Mouse (Mus musculus): ENCODE results near the gene Alkbh6.
A peak's percentile ranks its signal among the peaks of the same experiment; 100 is the strongest.

The Alkbh6 gene

DNA sequence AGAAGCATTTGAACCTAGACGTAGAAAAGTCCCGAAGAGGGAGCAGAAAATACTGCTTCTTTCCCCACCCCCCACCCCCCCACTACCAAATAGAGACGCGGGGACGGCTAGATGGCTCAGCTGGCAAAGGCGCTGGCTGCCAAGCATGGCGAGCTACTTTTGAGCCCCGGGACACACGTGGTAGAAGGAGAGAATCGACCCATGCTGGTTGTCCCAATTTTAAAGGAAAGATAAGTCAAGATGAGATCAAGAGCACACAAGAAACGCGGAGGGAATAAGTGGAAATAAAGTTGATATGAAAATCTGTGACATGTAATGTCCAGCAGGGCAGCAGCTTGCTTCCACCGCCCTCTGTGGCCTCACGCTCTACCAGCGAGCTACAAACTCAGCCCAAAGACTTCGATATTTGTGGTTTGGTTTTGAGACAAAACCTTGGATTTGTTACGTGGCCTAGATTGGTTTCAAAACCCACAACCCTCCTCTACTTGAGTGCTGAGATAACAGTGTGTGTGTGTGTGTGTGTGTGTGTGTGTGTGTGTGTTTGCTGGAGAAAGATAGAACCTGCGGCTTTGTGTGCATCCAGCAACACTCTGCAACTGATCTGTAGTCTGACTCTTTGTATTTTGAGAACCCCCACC, 24.2 kb downstream of the Alkbh6 start:
- DNase-seq, result no peak

DNA sequence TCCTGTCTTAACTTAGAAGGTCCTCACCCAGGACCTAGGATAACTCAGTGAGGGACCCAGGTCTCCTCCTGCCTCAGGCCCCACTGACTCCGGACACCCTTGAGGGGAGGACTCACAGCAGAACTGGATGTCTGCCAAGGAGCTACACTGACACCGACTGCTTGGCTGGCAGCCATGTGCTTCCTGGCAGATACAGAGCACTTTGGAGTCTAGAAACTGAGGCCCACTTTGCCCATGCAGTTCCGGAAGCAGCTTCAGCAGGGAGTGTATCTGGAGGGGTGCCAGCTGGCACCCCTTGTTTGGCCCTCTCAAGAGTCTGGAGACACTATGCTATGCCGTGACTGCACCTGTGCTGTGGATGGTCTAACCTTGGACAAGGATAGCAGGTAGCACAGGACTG, 24.9 kb downstream of the Alkbh6 start:
- DNase-seq, result peak; percentile 84

- no peak for DNase-seq
Measured at GRCm38 (mm10) chr7:30334563-30334962, 26.0 kb downstream of the Alkbh6 start.

- no peak for DNase-seq
Measured at GRCm38 (mm10) chr7:30335688-30336087, 27.2 kb downstream of the Alkbh6 start.

- DNase-seq, result peak; percentile 90
Measured at GRCm38 (mm10) chr7:30336384-30336783, 27.9 kb downstream of the Alkbh6 start.

DNA sequence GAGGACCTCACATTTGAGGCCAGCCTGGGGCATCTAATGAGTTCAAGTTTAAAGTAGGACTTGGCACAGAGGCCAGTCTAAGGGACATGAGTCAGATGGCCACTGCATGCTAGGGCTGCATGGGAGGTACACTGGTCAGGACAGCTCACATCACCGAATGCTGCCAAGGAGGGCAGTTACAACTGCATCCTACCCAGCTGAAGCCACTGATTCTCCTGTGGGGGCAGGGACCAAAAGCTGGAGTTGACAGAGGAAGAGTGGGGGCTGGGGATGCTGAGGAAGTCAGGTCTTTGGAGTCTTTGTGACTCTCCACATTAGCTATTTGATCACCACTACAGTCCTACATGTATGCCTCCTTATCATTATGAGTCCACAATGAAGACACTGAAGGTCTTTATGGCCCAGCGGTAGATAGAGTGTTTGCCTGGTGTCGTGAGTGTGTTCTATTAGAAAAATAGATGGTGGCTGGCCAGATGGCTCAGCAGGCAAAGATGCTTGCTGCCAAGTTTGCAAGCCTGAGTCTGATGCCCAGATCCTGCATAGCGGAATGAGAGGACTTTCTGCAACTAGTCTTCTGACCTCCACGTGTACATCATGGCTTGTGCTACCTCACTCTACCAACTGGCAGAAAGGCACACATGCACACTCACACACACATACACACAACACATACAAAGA, 31.1 kb downstream of the Alkbh6 start:
- no peak for DNase-seq

DNA sequence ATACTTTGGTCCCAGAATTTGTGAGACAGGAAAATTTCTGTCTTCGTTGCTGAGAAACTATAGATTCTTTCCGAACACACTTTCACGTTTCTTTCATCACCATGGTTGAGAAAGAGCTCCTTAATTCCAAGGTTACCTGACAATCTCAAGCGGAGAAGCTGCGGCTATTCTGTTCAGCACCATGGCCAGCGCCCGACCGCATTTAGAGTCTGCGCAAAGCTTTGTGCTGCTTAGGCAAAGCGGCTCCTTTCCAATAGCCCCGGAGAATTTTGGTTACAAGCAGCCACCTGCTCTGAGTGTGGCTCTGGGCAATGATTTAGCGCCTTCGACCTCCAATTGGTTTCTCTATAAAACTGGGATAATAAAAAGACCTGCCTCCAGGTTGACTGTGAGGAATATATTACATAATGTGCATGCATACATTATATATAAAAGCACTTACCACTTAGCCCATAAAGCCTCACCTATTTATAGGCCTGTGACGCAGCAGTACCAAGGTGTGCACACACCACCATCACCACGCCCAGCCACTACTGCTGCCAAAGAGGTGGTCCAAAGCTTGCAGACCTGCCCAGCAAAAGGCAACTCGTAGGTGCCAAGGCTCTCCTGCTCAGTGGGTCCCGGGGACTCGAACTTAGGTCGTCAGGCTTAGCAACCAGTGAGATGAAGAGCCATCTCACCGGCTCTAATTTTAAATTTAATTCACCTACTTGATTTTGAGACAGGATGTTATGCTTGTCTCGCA, 38.3 kb downstream of the Alkbh6 start:
- no peak for DNase-seq

- DNase-seq, result peak; percentile 90
Measured at GRCm38 (mm10) chr7:30347828-30348227, 39.3 kb downstream of the Alkbh6 start.

DNA sequence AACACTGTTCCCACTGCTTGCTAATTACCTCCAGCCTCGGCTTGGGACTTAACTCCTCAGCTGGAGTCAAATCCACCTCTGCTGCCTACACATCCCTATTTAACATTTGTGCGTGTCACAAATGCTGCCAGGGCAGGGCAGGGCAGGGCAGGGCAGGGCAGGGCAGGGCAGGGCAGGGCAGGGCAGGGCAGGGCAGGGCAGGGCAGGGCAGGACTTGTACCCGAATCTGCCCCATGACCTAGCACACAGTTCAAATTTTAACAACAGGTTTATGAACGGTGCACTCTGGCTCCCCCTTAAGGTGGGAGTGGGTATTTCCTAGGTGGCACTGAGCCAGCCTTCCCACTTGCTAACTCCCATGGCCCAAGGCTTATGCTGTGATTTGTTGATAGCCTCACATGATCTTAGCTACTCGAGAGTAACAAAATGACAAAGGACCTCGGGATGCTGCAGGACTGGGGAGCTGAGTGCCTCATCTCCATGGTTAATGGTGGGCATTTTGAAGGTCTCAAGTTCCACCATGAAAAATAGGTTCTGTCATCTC, 44.8 kb downstream of the Alkbh6 start:
- DNase-seq, result peak; percentile 62

DNA sequence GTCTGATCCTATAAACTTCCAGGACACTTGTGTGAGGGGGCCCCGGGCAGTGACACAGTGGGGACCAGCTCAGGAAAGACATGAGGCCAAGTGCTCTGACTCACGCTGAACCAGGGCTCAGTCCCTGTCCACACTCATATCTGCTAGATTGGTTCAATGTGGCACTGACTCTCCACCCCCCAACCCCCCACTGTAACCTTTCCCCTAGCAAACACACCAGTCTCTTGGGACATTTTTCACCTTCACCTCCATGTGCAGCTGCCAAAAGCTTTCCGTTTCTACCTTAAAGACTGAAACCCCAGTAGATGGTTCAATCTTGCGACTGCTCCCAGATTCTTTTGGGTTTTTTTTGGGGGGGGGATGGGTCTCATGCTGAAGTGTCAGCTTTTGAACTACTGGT, 45.5 kb downstream of the Alkbh6 start:
- no peak for DNase-seq

DNA sequence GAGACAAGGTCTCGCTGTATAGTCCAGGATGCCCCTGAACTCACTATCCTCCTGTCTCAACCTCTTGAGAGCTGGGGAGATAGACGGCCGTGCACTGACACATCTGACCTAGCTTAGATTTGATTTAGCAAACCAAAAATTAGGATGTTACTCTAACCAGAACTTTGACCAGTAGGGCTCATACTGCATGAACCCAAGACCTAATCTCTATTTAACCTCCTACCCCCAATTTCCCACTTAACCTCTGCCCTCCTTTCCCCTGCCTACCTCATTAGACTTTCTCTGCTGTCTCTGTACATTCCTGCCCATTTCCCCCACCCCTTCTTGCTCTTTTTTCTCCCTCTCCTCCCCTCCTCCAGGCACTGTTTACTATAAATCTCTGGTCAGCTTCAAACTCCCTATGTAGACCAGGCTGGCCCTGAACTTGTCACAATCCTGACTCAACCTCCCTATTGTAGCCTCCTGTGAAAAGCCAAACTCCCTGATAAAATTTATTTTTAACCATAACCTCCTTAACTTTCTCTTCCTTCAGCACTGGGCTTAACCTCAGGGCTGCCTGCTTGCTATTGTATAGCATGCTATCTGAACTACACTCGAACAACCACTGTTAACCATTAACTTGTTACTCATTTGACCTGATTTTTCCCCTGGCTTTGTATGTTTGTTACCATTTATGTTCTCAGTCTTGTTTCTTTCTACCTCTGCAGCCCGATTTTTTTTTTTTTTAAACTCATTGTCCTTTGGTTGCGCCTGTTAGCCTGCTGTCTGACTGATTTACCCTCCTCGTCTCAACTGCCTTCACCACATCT, 50.1 kb downstream of the Alkbh6 start:
- no peak for DNase-seq

DNA sequence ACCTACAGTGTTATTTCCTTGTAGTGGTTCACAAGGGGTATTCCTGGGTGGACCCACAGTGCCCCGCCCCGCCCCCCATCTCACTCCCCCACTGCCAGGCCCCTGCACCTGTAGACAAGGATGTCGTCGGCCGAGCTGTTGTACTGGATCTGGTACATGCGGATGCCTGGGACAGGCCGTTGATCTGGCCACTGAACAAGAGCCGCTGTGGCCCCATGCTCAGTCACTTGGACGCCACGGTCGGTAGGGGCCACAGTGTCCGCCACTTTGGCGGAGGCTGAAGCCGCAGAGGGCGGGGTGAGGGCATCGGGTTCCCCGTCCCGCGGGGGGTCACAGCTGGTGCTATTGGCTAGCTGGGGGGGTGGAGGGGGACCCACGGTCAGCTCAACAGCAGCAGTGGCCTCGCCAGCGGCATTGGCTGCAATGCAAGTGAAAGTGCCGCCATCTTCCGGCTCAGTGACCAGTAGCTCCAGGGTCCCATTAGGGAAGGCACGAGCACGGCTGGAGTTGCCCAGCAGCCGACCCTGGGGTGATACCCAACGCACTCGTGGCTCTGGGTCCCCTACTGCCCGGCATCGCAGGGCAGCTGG, 50.9 kb downstream of the Alkbh6 start:
- DNase-seq, result no peak

GRCm38 (mm10) chr7:30360028-30360427, 51.5 kb downstream of the Alkbh6 start:
- DNase-seq, result no peak

DNA sequence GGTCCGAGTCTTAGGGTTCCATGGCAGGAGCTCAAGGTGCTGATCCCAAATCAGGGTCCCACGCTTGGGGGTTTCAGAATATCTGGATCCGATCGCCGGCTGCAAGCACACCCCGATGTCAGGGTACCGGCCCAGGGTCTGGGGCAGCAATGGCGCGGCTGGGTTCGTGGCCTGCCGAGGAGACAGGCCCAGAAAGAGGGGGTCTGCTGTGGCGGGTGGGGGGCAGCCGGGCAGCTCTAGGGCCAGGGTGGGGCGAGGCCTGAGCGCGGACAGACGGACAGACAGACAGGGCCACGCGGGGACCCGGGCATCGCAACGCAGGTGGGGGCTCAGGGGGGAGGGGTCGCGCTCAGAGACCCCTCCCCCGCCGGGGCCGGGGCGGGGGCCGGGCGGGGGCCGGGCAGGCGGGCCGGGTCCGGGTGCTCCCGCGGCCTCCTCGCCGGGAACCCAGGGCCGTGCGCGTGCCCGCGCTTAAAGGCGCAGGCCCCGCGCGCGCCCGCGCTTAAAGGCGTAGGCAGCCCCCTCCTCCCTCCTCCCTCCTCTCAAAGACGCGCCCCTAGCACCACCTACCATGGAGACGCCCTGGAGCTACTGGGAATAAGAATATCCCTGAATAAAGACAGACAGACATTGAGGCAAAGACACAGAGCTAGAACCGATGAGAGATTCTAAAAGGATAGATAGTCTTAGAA, 54.3 kb downstream of the Alkbh6 start, which contains the start of gene Lrfn3:
Gene Lrfn3, minus strand, starts transcription at position 121 of the 692 bp plus-strand sequence.
- DNase-seq, result peak; percentile 80

DNA sequence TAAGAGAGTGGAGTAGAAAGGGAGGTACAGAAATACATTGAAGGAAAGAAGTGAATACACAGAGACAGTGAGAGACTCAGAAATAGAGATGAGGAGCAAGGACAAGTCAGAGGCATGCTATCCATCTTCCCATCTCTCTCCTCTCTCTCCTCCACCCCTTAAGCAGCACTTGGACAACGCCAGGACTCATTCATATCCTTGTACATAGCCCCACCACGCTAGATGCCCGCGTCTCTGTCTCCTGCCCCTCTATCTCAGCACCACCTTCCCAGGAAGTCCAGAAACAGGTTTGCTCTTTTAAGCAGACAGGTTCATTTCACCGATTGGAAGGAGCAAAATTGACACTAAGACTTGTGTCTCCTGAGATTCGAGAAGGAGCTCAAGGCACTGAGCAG, 54.8 kb downstream of the Alkbh6 start:
- no peak for DNase-seq

Data from right cerebral cortex, adult 18-20 months (tissue).